Comparison of ENCODE assay signal across 11 mouse cellular contexts in genomic region chr12:16391630-16392269, GRCm38 (mm10).
A peak's percentile ranks its signal among the peaks of the same experiment; 100 is the strongest.
DNase-seq lines count a peak whose midpoint lies in the region; ATAC-seq and TF ChIP-seq lines count a peak whose summit lies in the region.
"Had no signal": no experiment of that assay in that cellular context is flagged by ENCODE, and none has a peak within 500 bp of the region (broad histone marks: within the 10 kb centered on the region; RNA-seq: fewer than 3 reads in every experiment).

No protein-coding gene starts in this region.

- H3K9ac ChIP-seq in forebrain, embryonic 15.5 days (replicated peaks): no peak overlapping the region
- no peak overlapping the region for H3K9ac ChIP-seq in forebrain, embryonic 12.5 days
- no peak overlapping the region for H3K9ac ChIP-seq in lung, embryonic 14.5 days
- H3K9ac ChIP-seq in intestine, postnatal 0 days (ENCODE audit: low read depth, low read length): no peak overlapping the region
- H3K9ac ChIP-seq: liver, embryonic 15.5 days; neural tube, embryonic 12.5 days had no signal

- H3K27me3 ChIP-seq in forebrain, embryonic 15.5 days: no peaks in the 10 kb centered on the region
- no peaks in the 10 kb centered on the region for H3K27me3 ChIP-seq in forebrain, embryonic 12.5 days
- H3K27me3 ChIP-seq in lung, embryonic 14.5 days (ENCODE audit: insufficient read depth, low read length): no peaks in the 10 kb centered on the region
- no peaks in the 10 kb centered on the region for H3K27me3 ChIP-seq in intestine, postnatal 0 days (replicated peaks; ENCODE audit: control insufficient read depth, insufficient read depth, low read length)
- H3K27me3 ChIP-seq: liver, embryonic 15.5 days; neural tube, embryonic 12.5 days had no signal

- no peak overlapping the region for H3K4me2 ChIP-seq in forebrain, embryonic 15.5 days (replicated peaks)
- H3K4me2 ChIP-seq in forebrain, embryonic 12.5 days: no peak overlapping the region
- no peak overlapping the region for H3K4me2 ChIP-seq in lung, embryonic 14.5 days
- H3K4me2 ChIP-seq in intestine, postnatal 0 days (replicated peaks; ENCODE audit: low read depth): no peak overlapping the region
- H3K4me2 ChIP-seq: liver, embryonic 15.5 days; neural tube, embryonic 12.5 days had no signal

- peak; percentile 91 for DNase-seq in lung, embryonic 14.5 days
- DNase-seq in lung, adult 2 months: no peak
- peak; percentile 64 to 88 for DNase-seq in layer of hippocampus, adult 18-20 months (ENCODE audit: low spot score in 2 of 2)
- DNase-seq in right cerebral cortex, postnatal 25 days: peak; percentile 14
- no peak for DNase-seq in gastrocnemius, adult 8-10 months (ENCODE audit: low spot score in 2 of 2)
- DNase-seq: cerebellum, adult 8-10 months had no signal

- TF ChIP-seq POLR2A in lung, adult 2 months (IDR thresholded peaks at IDR 0.05; ENCODE audit: borderline replicate concordance, extremely low read depth, low read depth, low read length): no peak

- no peaks in the 10 kb centered on the region for H3K9me3 ChIP-seq in forebrain, embryonic 15.5 days
- no peaks in the 10 kb centered on the region for H3K9me3 ChIP-seq in forebrain, embryonic 12.5 days
- no peaks in the 10 kb centered on the region for H3K9me3 ChIP-seq in lung, embryonic 14.5 days (ENCODE audit: low read depth, low read length)
- no peaks in the 10 kb centered on the region for H3K9me3 ChIP-seq in intestine, postnatal 0 days (ENCODE audit: control insufficient read depth)
- H3K9me3 ChIP-seq: liver, embryonic 15.5 days; neural tube, embryonic 12.5 days had no signal

- no peak overlapping the region for H3K4me3 ChIP-seq in forebrain, embryonic 15.5 days
- H3K4me3 ChIP-seq in forebrain, embryonic 12.5 days (replicated peaks): no peak overlapping the region
- no peak overlapping the region for H3K4me3 ChIP-seq in lung, embryonic 14.5 days (ENCODE audit: low read depth, low read length)
- no peak overlapping the region for H3K4me3 ChIP-seq in lung, adult 2 months (replicated peaks; ENCODE audit: extremely low read depth, low read depth, low read length)
- H3K4me3 ChIP-seq in intestine, postnatal 0 days (ENCODE audit: low read depth, low read length): no peak overlapping the region
- H3K4me3 ChIP-seq: liver, embryonic 15.5 days; neural tube, embryonic 12.5 days had no signal

- no peak for TF ChIP-seq CTCF in lung, embryonic 14.5 days (IDR thresholded peaks at IDR 0.05; ENCODE audit: low read depth)
- TF ChIP-seq CTCF in lung, adult 2 months (IDR thresholded peaks at IDR 0.05; ENCODE audit: insufficient read depth, low read length): no peak
- TF ChIP-seq CTCF in intestine, postnatal 0 days (IDR thresholded peaks at IDR 0.05; ENCODE audit: low read depth): no peak

- no peaks in the 10 kb centered on the region for H3K36me3 ChIP-seq in forebrain, embryonic 15.5 days
- H3K36me3 ChIP-seq in forebrain, embryonic 12.5 days (replicated peaks): no peaks in the 10 kb centered on the region
- no peaks in the 10 kb centered on the region for H3K36me3 ChIP-seq in lung, embryonic 14.5 days (ENCODE audit: insufficient read depth)
- no peaks in the 10 kb centered on the region for H3K36me3 ChIP-seq in intestine, postnatal 0 days (ENCODE audit: control insufficient read depth, insufficient read depth)
- H3K36me3 ChIP-seq: liver, embryonic 15.5 days; neural tube, embryonic 12.5 days had no signal

- ATAC-seq in forebrain, embryonic 15.5 days (replicated peaks): 0 out of 2 replicates have a peak, but pooled peaks have one; percentile 29
- no peak for ATAC-seq in forebrain, embryonic 12.5 days (ENCODE audit: low FRiP score)
- ATAC-seq in lung, embryonic 14.5 days (ENCODE audit: insufficient read depth): peak; percentile 84
- no peak for ATAC-seq in intestine, postnatal 0 days

- WGBS in forebrain, embryonic 15.5 days: 67% methylated on average over 5 of the region's 5 CpGs
- WGBS in forebrain, embryonic 12.5 days: 86% methylated on average over 5 of the region's 5 CpGs
- WGBS in lung, embryonic 14.5 days: 31% methylated on average over 5 of the region's 5 CpGs
- WGBS in lung, adult 2 months: 44% methylated on average over 5 of the region's 5 CpGs
- 37% methylated on average over 5 of the region's 5 CpGs for WGBS in intestine, postnatal 0 days

- H3K27ac ChIP-seq in forebrain, embryonic 15.5 days (replicated peaks): no peak overlapping the region
- H3K27ac ChIP-seq in forebrain, embryonic 12.5 days: no peak overlapping the region
- 0 out of 2 replicates have a peak overlapping the region, but pooled peaks have one; percentile 1 for H3K27ac ChIP-seq in lung, embryonic 14.5 days (ENCODE audit: low read depth)
- H3K27ac ChIP-seq in intestine, postnatal 0 days (ENCODE audit: low read depth, low read length): no peak overlapping the region
- H3K27ac ChIP-seq: liver, embryonic 15.5 days; neural tube, embryonic 12.5 days had no signal

- no peaks in the 10 kb centered on the region for H3K4me1 ChIP-seq in forebrain, embryonic 15.5 days
- H3K4me1 ChIP-seq in forebrain, embryonic 12.5 days: no peaks in the 10 kb centered on the region
- no peaks in the 10 kb centered on the region for H3K4me1 ChIP-seq in lung, embryonic 14.5 days (ENCODE audit: insufficient read depth)
- no peaks in the 10 kb centered on the region for H3K4me1 ChIP-seq in lung, adult 2 months (ENCODE audit: control insufficient read depth, insufficient read depth, low read length)
- H3K4me1 ChIP-seq in intestine, postnatal 0 days (replicated peaks; ENCODE audit: control insufficient read depth, insufficient read depth, low read length): no peaks in the 10 kb centered on the region
- H3K4me1 ChIP-seq: liver, embryonic 15.5 days; neural tube, embryonic 12.5 days had no signal

Comparison
In these comparisons a context has a peak if more than half of its experiments do, and no peak if none do; other contexts are left out.
1. ATAC-seq: peak in forebrain, embryonic 15.5 days (single experiment) and lung, embryonic 14.5 days (single experiment); none in forebrain, embryonic 12.5 days (single experiment) and intestine, postnatal 0 days (single experiment).
2. DNase-seq: peak in lung, embryonic 14.5 days (single experiment), layer of hippocampus, adult 18-20 months (2 of 2) and right cerebral cortex, postnatal 25 days (single experiment); none in lung, adult 2 months (single experiment) and gastrocnemius, adult 8-10 months (0 of 2).